Mouse (Mus musculus) CH12.LX (cell line): ENCODE measurements around the gene Lmf1.

Experiments used
- CTCF ChIP-seq, 2 experiments: IDR thresholded peaks in 1 of 2; conservative IDR thresholded peaks in 1 of 2; 2 replicates each; pipeline ENCODE4 v1.5.1; 2011 to 2012; ENCODE audit warnings: low read depth in 2 of 2, low read length in 2 of 2, improper control_type of control experiment in 1 of 2, inconsistent platforms in 1 of 2, mild to moderate bottlenecking in 1 of 2, moderate library complexity in 1 of 2
- EP300 ChIP-seq: IDR thresholded peaks from 2 replicates; pipeline ENCODE4 v1.6.1; 2011; ENCODE audit warnings: low read length, improper control_type of control experiment
- ETS1 ChIP-seq: conservative IDR thresholded peaks from 2 replicates; pipeline ENCODE4 v1.6.1; 2012; ENCODE audit warnings: low read depth, mild to moderate bottlenecking, inconsistent platforms, low read length, improper control_type of control experiment, moderate library complexity
- HCFC1 ChIP-seq: IDR thresholded peaks from 2 replicates; pipeline ENCODE4 v1.6.1; 2012; ENCODE audit warnings: low read depth, mild to moderate bottlenecking, inconsistent platforms, low read length, improper control_type of control experiment
- JUND ChIP-seq: conservative IDR thresholded peaks from 2 replicates; pipeline ENCODE4 v1.6.1; 2011; ENCODE audit warnings: low read depth, low read length, improper control_type of control experiment
- MEF2A ChIP-seq: IDR thresholded peaks from 2 replicates; pipeline ENCODE4 v1.6.1; 2014; ENCODE audit warnings: low read depth, mild to moderate bottlenecking, inconsistent platforms, low read length, improper control_type of control experiment, borderline replicate concordance
- POLR2A ChIP-seq: IDR thresholded peaks from 2 replicates; pipeline ENCODE4 v1.6.1; 2011; ENCODE audit warnings: low read depth, mild to moderate bottlenecking, improper control_type of control experiment, low read length
- POLR2AphosphoS2 ChIP-seq: IDR thresholded peaks from 2 replicates; pipeline ENCODE4 v1.6.1; 2011; ENCODE audit warnings: low read depth, low read length, improper control_type of control experiment
- TCF12 ChIP-seq: IDR thresholded peaks from 2 replicates; pipeline ENCODE4 v1.6.1; 2014; ENCODE audit warnings: low read depth, mild to moderate bottlenecking, inconsistent platforms, low read length, improper control_type of control experiment
- USF1 ChIP-seq: IDR thresholded peaks from 2 replicates; pipeline ENCODE4 v1.6.1; 2014; ENCODE audit warnings: low read depth, mild to moderate bottlenecking, inconsistent platforms, low read length, improper control_type of control experiment
- ZMIZ1 ChIP-seq: IDR thresholded peaks from 2 replicates; pipeline ENCODE4 v1.6.1; 2012; ENCODE audit warnings: low read depth, mild to moderate bottlenecking, inconsistent platforms, low read length, improper control_type of control experiment

- TF ChIP-seq TCF12 (no peak), POLR2A (no peak), MEF2A (no peak), JUND (no peak), POLR2AphosphoS2 (no peak), CTCF (conservative IDR thresholded peaks at IDR 0.05 in 1 of 2, IDR thresholded peaks at IDR 0.05 in 1 of 2; ENCODE audit: low read depth in 2 of 2, low read length in 2 of 2) (peak; percentile 72 to 96), EP300 (no peak), USF1 (no peak), ZMIZ1 (no peak), HCFC1 (no peak), ETS1 (no peak)
These were observed 119.6 kb downstream of the Lmf1 start for GRCm38 (mm10) chr17:25698446-25698845.
